Mouse (Mus musculus) cerebellum, adult 11 months (tissue): ENCODE results near the gene Hspb6.

ENCODE experiments used
- DNase-seq: peaks from one replicate; pipeline ENCODE4 v3.0.0; 2022

The Hspb6 gene

GRCm38 (mm10) chr7:30587842-30588667, 36.1 kb downstream of the Hspb6 start:
- no peak for DNase-seq

GRCm38 (mm10) chr7:30588676-30589434, 36.9 kb downstream of the Hspb6 start, which contains the start of gene Kmt2b:
Gene Kmt2b, minus strand, starts transcription at chr7:30588726.
- DNase-seq = peak; percentile 96

GRCm38 (mm10) chr7:30589435-30590301, 37.7 kb downstream of the Hspb6 start:
- DNase-seq = peak; percentile 80

DNA sequence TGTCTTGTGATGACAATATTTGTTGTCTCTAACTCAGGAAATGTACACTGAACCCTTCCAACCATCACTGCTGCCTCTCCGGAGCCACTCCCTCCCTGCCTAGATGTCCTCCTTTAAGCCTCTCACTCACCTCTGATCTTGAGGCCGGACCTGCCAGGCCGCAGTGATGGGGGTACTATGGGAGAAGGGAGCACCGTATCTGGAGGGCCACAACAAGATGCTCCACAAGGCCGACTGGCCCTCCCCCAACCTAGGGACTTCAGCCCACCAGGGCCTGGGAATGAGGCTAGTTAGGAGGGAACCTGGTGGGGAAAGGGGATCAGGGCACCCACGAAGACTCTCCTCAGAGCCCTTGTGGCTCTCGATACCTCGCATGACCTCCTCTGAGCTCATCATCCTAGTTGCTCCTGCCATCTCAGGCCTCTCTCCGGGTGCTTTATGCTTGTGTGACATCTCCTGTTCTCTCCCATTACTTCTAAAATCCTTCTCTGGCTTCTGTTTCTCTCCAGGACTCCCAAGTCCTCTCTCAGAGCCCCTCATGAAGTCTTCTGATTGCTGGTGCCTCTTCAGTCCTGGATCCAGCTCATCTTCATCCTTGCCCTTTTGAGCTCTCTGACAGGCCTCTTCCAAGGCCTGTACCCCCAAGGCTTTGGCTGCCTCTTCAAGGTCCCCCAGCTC, 39.1 kb downstream of the Hspb6 start:
- peak; percentile 14 for DNase-seq

- peak; percentile 21 for DNase-seq
Measured at GRCm38 (mm10) chr7:30591605-30591951, 39.6 kb downstream of the Hspb6 start.

DNA sequence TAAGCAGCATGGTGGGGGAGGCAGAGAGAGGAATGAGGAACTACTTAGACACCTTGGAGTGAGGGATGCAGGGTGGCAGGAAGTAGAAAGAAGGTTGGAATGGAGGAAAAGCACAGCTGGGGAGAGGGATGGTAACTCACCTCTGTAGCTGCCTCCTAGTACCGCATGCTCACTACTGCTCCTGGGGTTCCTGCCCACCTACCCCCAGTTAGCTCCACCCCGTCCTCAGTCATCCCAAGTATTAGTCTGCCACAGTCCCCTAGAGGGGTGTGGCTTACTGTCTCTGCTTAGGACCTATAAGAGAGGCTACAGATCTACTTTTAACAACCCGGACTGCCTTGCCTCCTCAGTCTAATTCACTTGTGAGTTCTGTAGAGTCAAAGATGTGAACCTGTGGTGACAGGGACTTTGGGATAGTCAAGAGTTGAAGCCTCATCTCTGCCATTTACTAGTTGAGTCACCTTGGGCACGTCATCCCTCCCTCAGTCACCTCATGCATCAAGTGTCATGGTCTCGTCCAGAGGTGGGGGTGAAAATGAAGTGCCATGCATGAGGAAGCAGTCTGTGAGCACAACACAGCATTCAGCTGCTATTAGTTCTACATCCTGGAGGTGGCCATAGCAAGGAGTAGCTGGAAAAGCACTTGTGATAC, 40.9 kb downstream of the Hspb6 start:
- no peak for DNase-seq

DNA sequence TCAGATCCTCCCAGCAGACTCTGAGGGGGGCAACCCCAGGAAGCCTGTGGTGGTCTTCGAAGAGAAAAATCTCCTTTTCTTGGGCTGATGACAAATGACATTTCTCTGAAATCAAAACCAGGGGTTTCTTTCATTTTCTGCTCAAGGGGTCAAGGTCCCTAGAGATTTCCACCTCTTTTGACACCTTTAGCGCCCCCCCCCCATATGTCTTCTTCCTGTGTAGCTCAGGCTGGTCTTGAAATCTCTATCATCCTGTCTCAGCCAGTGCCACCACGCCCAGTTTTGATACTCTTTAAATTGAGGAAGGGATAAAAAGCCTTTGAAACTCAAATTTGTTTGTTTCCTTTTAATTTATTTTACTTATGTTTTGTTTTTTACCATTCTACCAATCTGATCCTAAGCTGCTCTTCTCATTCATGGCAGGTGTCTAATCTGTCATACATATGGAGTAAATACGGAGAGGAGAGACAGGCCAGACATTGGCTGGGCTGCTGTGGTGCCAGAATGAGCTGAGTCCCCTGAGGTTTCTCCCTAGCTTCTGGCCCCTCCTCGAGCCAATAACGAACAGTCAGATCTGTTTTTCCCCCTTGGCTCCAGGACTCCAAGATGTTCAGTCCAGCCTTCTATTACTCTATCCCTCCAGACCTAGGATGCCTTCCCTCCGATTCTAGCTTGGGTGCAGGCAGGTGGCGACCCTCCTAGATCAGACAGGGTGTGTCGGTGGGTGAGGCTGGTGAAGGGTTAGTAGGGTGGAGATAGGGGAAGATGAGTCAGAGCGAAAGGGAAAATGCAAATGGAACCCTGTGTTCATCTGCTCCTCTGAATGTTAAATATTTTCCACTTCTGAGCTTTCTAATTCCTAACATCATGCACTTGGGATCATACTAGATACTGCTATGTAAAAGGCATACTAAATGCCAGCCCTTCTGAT, 41.9 kb downstream of the Hspb6 start:
- no peak for DNase-seq

GRCm38 (mm10) chr7:30594510-30595024, 42.6 kb downstream of the Hspb6 start:
- no peak for DNase-seq

GRCm38 (mm10) chr7:30596093-30596492, 44.1 kb downstream of the Hspb6 start:
- DNase-seq = no peak

GRCm38 (mm10) chr7:30596811-30597210, 44.8 kb downstream of the Hspb6 start:
- no peak for DNase-seq

DNA sequence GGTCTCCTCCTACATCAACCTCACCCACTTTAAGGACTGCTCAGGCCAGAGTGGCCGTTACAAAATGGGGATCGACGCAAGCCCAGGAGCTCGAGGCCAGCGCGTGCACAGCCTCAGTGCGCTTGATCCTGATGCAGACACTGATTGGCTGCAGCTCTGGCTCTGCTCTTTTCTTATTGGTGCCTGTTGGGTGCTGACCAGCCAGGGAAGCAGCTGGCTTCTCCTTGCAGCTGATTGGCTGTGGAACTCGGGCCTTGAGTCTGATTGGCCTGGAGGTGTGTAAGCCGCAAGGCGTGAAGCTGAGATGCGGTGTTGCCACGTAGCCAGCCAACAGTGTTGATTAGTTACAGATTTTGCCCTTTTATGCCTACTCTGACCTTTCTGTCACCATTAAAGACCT, 46.8 kb downstream of the Hspb6 start, which contains the start of gene Zbtb32:
Gene Zbtb32, minus strand, starts transcription at position 124 of the 400 bp plus-strand sequence.
- DNase-seq = no peak

DNA sequence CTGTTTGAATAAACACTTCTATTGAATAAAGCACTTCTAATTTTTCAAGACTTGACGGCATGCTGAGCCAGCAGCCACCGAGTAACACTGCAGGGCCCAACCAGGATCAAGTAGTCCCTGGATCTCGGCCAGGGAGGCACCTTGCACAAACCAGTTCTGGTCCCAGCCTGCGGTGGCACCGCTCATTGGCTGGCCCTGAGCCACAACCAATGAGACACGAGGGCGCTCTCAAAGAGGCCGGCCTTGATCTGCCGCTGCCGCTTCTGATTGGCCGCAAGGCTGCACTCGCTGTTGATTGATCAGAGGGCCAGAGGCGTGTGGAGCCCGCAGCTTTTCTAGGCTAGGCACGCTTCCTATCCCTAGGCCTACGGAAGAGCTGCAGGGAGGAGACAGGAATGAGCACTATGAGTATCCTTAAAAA, 48.0 kb downstream of the Hspb6 start:
- DNase-seq = peak; percentile 94

DNA sequence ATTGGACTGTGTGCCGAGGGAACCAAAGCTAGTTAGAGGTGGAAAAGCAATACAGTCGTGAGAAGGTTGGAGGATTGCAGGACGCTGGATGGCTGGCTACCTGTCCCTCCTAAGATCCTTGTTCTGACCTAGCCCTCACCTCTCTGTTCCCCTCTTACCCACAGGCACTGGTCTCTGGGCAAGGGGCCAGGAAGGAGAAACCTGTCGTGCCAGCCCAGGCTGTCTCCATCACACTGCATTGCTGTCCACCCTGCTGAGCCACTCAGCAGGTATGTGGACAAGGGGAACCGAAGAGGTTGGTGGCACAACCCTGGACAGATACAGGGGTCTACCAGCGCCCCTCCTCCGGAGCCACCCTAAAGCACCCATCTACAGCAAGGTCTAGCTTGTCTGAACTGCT, 48.7 kb downstream of the Hspb6 start:
- no peak for DNase-seq

- no peak for DNase-seq
Measured at GRCm38 (mm10) chr7:30602583-30602982, 50.6 kb downstream of the Hspb6 start.

GRCm38 (mm10) chr7:30604424-30604823, 52.4 kb downstream of the Hspb6 start:
- no peak for DNase-seq

- DNase-seq = no peak
Measured at GRCm38 (mm10) chr7:30604944-30605343, 53.0 kb downstream of the Hspb6 start.
